Mouse (Mus musculus) layer of hippocampus, adult 18-20 months (tissue): ENCODE data around the gene Pet117. TPM values are rescaled to one million over a fixed set of nuclear protein-coding genes. Genes with fewer than 3 reads are reported as not detected.
"Not testable (repeated sequence)": the region's sequence is repeated elsewhere in the genome, so short reads cannot be mapped to it uniquely, and the experiment has no call there.

Experiments used
- DNase-seq, 2 experiments: peaks; one replicate each; pipeline ENCODE4 v3.0.0; 2022; ENCODE audit warnings: low spot score in 2 of 2
- long read RNA-seq: library from polyadenylated mRNA; stranded (forward); transcript quantifications from one replicate; pipeline ENCODE4 v2.0.0, GENCODE M21; 2021
- total RNA-seq, 2 experiments: library from RNA; stranded (reverse); gene quantifications; 2 replicates each; pipeline ENCODE4 v1.2.3; 2021

Gene Pet117
- 10 to 100 TPM in 1 of 2 experiments, 1 to 10 TPM in 1; 6.9 to 10.4 TPM for total RNA-seq
- long read RNA-seq, partial matches to known transcripts, result 0 of 1 reads
- long read RNA-seq, other reads (novel, unspliced or antisense), result 0 of 1 reads

DNA sequence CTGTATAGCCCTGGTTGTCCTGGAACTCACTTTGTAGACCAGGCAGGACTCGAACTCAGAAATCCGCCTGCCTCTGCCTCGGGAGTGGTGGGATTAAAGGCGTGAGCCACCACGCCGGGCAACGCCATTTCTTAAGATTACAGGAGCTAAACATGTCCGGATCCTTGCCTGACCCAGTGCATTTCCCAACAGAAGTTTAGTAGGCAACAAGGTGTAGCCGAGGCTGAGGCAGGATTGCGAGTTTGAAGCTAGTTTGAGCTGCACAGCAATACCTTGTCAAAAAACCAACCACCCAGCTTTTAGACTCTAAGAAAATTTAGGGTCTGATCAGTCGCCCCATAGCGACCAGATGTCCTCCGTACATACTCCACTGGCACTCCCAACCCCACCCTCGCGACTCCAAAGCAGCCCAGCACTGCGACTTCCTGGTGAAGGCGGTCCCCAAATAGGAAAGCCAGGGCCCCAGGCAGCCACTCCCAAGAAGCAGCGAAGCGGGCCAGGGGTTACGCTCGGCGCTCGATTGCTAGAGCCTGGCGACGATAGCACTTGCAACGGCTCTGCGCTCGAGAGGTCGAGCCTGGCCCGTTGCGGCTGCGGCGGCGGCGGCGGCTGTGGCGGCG is at the start of gene Pet117, which contains the start of gene Kat14:
Gene Pet117 (plus strand): TSS at position 597 of the 620 bp plus-strand sequence.
Gene Kat14 (plus strand): TSS at position 584 of the 620 bp plus-strand sequence.
- DNase-seq, result peak; percentile 88 to 95

DNA sequence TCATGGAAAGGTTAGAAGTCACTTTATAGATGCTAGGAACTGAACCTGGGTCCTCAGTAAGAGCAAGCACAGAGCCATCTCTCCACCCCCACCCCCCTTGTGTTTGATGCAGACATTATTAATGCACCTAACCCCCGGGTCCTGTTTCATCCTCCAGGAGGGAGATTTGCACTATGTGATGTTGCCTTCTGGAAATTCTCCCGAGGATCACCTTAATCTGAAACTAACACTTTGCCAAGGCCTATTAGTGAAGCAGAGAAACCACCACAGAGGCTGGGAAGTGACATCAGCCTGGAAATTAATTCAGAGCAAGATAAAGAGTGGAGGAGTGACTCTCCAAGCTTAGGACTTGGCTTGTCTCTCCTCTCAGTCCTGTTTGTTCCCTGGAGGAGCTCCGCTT is 44.6 kb upstream of the Pet117 start:
- DNase-seq, result no peak

DNA sequence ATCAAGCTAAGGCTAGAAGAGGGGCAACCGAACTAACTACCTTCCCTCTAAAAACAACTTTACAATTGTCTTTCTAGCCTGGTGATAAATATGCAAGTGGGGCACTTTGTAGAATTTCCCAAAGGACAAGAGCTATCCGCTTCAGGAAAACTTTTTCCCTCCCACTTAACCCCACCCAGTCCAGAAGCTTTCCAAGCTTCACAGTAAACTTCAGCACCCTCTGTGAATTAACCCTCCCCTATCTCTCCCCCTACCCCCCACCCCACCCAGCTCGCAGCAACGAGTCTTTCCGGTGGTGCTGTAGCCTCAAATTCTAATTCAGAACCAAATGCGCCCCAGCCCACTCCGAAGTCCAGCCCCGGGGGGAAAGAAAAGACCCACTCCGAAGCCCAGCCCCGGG is 39.3 kb upstream of the Pet117 start:
- no peak for DNase-seq

DNA sequence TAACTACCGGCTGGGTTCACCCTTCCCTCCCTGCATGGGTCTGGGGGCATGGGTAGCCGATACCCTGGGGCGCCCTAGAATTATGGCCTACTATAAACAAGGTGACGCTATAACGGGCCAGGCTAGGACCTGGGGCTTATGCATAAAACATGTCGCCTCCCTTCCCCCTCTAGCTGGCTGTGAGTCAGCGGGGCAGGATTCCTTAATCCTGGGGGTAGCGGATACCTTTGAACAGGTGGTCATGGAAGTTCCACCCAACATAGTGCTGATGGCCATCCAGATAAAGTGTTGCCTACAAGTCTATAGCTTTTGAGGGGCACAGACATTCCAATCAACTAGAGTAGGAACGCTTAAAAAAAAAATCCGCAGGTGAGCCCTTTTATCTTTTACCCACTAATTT is 38.9 kb upstream of the Pet117 start:
- no peak for DNase-seq

DNA sequence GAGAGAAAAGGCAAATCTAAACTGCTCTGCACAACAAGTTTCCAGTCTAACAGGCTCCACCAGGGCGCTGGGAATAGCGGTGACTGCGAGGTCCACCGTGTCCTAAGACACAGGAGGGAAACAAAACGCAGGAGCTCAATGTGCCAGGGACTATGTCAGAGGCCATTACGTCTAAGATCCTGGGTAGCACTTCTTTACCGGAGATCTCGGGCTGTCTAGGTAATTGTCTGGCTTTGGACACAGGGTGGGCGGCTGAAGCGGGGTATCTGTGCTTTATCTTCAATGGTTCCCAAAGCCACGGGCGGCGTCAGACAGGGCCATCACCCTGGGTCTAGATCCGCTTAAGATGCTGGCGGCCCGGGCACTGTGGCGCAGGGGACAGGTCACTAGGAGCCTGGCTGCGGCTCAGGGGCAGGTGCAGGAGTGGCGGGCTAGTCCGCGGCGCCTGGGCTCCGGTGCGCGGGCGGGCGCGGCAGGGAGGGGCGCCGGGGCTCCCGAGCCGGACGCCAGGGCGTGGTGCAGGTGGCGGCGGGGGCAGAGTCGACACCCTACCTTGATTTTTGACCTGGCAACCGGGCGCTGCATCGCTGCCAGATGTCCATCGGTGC is 38.3 kb upstream of the Pet117 start:
- DNase-seq, result no peak

DNA sequence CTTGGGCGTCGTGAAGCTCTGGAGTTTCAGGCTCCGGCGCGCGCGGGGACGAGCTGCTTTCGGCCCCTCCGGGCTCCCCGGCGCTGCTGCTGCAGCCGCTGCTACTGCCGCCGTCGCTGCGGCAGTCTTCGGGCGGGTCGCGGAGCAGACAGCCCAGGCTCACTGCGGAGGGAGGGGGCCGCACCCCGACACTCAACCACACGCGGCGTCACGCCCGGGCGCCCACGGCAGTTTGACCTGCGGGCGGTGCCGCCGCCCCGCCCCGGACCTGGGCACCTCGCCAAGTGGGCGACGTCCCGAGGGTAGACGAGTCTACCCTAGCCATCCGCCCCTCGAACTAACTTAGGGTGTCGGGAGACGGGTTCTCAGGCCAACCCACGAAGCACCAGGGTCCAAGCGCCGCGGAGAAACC is 37.8 kb upstream of the Pet117 start:
- no peak for DNase-seq

DNA sequence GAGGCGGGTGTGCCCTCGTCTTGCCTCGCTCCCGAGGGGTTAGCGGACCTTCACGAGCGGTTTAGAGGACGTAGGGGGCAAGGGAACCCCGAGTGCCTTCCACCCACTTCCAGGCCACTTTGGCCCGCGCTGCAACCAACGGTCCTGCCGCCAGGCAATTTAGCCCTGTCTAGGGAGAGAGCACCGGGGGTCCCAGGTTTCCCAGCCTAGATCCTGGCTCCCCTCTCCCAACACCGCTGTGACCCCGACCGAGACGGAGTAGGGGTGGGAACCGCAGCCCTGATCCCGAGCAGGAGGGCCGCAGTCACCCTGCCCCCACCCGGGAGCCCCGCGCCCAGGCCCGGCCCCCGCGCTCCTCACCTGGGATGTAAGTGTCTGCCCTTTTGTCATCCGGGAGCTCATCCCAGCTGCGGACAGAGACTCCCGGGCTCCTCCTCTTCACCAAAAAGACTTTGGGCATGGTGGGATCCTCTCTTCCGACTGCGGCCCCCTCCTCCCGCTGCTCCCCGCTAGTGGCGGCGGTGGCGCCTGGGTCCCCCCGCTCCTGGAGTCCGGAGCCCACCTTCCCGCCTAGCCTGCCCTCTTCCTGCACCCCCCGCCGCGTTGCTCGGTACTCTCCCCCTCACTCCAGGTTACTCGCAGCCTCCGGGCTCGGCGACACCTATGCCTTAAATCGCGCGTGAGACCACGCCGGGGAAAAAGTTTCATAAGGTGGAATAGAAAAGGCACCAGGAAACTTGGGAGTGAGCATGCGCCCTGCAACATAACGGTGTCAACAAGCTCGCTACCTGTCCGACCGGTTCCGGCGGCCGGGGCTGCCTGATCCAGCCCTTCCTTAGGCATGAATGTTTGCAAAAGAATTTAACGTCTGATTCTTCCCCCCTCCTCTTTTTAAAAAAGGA is 37.1 kb upstream of the Pet117 start, which contains the start of gene Ovol2:
Gene Ovol2 (minus strand): TSS at position 746 of the 902 bp plus-strand sequence.
- DNase-seq, result no peak

DNA sequence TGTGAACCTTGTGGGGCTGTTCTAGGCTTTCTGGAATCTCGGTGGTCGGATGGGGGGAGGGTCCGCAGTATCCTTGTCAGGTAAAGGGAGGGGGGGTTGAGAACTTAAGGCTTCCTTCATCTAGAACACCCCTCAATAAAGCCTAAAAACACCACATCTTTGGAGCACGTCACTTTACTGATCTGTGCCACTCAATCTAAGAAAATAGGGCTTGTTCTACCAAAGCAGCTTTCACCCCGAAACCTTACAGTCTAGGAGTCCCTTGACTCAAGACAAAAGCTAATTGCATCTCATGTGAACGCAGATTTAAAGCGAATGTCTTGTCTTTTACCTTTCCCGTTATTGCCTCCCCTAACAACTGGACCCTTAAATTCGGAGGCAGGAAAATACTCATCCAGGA is 36.3 kb upstream of the Pet117 start:
- DNase-seq, result no peak

DNA sequence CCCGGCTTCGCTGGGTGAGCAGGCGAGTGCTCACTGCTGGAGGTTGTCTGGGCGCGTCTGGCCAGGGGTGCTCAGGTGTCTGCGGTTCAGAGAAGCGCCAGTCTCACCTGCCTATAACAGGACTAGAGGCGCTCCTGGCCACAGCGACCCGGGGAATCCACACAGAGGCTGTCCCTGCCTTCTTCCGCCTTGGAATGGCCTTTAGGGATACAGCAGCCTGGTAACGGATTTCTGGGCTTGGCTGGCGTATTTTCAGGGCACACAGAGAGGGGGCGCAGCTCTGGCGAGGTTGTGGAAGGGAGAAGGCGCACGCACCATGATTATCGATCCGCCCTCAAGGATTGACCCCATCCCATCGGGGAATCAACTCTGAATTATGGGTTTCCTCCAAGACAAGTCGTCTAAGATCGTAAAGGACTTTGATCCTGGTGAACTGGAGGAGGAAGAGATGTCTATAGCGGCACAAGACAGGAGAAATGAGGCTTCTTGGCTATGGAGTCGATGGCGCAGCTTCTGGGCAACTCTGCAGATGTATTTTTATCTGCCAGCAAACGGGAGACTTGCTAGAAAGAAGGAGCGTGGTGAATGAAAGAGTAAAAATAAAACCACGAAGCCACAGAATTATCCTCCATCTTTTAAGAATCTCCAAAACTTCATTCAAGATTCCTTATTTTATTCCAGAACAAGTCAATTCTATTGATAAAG is 35.5 kb upstream of the Pet117 start:
- DNase-seq, result no peak

DNA sequence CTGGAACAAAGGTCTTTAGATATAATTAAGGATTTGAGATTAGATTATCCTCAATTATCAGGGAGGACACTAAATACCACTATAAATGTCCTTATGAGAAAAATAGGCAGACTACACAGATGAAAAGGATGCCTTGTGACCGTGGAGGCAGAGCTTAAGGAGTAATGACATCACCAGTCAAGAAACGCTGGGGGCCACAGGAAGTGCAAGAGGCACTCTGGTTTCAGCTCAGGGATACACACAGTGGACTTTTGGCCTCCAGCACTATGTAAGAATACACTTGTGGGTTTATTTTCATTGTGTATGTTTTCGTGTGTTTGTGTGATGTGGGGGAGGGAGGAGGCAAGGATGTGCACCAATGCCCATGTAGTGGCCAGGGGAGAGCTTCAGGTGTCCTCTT is 31.6 kb upstream of the Pet117 start:
- no peak for DNase-seq

DNA sequence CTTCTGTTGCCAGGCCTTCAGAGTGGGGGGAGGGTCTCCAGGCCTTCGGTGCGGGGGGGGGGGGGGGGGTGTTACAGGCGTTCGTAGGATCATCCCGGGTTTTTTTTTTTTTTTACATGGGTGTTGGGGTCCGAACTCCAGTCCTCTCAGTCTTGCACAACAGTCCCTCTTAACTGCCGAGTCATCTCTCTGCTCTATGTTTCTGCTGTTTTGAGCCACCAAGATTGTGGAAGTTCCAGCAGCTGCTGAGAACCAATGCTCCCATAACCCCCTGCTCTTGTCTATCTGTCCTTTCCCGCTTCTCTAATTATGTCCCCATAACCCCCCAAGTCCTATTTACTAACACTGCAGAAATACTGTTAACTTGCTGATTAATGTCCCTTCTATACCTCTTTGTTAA is 31.1 kb upstream of the Pet117 start:
- DNase-seq, result no peak

DNA sequence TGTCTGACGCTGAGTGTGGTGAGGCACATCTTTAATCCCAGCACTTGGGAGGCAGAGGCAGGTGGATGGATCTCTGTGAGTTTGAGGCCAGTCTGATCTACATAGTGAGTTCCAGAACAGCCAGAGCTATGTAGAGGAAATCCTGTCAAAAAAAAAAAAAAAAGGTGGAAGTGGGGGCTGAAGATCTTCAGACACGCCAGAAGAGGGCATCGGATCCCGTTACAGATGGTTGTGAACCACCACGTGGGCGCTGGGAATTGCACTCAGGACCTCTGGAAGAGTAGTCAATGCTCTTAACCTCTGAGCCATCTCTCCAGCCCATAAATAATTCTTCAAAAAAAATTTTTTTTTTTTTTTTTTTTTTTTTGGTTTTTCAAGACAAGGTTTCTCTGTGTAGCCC is 30.6 kb upstream of the Pet117 start:
- not testable (repeated sequence) for DNase-seq

DNA sequence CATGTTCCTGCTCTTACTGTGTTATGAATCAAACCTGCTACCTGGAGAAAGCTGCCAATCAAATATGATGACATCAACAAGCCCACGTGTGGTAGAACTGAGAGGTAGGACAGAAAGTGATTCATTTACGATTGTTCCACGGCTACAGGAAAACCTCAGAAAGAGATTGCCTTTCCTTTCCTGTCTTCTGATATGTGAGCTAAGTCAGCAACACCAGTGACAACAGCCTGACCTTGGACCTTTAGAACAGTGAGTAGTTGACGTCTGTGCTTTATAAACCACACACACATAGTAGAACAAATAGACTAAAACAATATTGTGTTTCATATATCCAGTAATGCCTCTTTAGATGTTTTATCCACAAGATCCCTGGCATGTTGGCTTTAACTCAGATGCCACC is 25.6 kb upstream of the Pet117 start:
- DNase-seq, result no peak

DNA sequence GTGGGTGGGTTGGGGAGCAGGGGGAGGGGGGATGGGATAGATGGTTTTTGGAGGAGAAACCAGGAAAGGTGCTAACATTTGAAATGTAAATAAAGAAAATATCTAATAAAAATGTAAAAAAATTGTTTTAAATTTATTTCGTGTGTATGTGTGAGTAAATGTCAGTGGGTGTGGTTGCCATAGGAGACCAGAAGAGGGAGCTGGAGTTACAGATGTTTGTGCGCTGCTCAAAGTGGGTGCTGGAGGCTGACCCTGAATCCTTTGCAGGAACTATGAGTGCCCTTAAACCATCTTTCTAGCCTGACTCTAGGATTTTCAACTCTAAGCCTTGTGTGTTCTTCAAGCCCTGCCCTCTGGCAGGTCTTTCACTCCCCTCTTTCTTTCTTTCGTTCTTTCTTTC is 20.3 kb upstream of the Pet117 start:
- no peak for DNase-seq

DNA sequence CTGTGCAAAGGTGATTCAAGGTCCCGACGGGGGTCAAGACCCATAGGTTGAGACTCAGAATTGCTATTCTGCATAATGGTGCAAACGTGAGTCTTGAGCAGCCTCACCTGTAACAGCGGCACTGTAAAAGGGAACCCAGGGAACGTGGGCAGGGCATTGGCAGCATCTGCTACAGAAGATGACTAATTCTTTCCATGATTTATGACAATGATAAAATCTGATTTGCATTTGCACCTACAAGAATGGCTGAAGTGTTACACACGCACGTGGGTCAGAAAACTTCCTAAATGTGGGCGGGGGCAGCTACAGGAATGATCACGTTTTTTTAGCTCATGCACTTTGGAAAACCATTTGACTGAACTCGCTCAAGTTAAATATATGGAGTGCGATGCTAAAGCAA is 16.0 kb upstream of the Pet117 start:
- DNase-seq, result no peak

DNA sequence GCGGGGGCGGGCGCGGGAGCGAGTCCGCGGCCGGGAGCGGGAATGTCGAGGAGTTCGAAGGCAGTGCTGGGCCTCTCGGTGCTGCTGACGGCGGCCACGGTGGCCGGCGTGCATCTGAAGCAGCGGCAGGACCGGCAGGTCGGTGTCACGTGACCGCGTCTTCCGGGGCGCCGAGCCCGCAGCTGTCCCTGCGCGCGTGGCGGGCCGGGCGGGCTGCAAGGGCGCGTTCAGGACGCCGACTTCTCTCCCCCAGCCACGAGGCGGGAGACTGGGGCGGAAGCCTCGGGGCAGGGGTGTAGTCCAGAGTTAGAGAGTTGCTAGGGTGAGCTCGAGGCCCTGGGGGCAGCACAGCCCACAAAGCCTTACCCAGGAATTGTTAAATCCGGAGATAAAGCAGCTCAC is 225 bp downstream of the Pet117 start:
- DNase-seq, result no peak

DNA sequence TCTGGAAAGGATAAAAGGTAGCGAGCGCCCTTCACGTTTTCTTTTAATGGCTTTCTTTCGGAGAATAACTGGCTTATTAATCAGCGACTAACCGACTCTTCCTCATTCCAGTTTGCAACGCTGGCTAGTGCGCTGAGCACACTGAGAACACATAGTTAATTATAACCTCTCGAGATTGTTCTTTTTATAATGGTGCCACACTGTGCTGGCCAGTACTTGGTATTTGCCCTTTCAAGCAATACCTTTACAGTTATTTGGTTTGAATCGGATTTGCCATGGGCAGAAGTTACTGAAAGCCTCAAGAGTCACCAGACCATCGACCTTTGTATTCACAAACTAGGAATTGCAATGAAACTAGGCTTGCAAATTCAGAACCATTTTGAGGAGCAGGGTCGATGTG is 715 bp downstream of the Pet117 start:
- no peak for DNase-seq

DNA sequence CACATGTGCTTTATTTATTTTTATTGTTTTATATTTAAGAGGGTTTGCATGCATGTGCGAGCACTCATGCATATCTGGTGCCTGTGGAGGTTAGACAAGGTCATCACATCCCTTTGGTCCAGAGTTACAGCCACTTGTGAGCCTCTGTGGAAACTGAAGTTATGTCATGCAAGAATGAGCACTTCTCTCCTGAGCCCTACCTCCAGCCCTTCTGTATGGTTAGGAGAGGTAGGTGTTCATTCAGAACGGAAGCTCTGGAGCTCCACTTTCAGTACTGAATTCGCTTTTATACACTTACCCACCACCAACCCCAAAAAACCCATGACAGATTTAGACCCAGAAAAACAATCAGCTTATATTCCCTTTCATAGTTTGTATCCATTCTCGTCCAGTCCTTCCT is 2.8 kb downstream of the Pet117 start:
- DNase-seq, result no peak

DNA sequence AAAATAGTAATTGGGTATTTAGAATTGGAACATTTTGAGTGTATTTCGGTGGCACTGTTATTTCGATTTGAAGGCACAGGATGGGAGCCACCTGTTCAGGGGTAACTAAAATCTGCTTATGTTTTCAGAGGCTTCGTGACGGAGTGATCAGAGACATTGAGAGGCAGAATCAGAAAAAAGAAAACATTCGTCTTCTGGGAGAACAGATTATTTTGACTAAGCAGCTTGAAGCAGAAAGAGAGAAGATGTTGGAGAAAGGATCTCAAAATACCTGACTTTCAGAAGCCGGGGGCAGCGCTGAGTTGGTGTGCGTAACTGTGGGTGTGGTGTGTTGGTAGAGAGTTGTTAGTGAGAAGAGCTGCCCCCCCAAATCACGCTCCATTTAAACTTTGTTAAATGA is 4.3 kb downstream of the Pet117 start:
- peak in 1 of 2 experiments; percentile 76 for DNase-seq

DNA sequence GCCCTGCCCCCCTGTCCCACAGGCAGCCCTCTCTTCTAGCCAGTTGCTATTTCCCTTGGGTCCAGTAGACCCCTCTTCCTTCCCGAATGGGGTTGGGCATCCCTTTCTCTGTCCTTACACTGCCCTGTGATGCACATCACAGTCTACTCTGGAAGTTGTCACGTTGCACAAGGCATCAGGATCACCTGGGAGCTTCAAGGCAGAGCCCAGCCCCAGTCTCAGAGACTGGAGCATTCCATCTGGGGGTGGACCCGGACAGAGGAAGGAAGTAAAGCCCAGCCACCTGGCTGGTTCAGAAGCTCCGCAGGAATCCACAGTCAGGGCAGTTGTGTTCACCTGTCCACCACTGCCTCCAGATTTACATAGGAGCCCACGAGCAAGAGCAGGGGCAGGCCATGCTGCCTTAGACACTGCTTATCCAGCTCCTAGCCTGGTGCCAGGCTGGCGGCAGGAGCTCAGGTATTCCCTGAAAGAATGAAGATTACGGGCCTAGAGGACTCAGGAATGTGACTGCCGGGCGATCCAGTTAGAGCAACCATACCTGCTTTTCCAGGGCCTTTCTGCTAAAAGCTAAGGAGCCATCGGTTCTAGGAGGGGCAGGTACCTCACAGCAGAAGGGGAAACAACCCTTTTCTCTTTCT is 6.4 kb downstream of the Pet117 start:
- DNase-seq, result no peak

DNA sequence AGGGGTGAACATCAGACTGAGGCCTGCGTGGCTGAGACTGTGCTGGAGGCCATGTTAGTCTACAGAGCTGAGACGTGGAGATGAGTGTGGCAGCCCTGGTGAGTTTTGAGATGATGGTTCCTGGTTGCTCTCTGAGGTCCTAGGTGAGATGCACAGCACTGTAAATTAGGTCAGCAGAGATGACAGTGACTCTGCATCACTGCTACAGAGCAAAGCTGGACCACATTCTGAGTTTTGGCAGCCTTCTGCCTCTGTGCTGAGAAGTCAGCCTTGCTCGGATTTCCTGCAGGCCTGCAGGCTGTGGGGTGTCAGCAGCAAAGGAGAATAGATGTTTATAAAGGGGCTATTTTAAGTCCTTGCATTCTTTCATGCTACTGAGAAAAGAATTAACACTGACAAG is 12.5 kb downstream of the Pet117 start:
- no peak for DNase-seq
